Mouse (Mus musculus): ENCODE results near the gene Vcl.

Gene Vcl

GRCm38 (mm10) chr14:21065490-21066162, 136.4 kb downstream of the Vcl start:
- DNase-seq (ENCODE audit: low spot score): no peak

DNA sequence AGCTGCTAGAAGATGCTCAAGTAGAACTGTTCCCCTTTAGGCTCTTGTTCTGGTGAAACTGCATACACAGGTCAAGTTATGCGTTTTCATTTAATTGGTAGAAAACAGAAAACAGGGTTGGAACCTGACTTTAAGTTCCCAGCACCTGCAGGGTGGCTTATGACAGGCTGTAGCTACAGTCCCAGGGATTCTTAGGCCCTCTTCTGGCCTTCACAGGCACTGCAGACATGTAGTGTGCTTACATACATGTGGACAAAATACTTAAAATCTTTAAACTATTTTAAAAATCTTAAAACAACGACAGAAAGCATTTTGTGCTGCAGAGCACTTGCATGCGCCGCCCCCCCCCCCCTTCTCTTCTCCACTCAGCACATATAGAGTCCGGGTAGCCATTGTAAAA, 140.4 kb downstream of the Vcl start:
- no peak for DNase-seq (ENCODE audit: low spot score)

DNA sequence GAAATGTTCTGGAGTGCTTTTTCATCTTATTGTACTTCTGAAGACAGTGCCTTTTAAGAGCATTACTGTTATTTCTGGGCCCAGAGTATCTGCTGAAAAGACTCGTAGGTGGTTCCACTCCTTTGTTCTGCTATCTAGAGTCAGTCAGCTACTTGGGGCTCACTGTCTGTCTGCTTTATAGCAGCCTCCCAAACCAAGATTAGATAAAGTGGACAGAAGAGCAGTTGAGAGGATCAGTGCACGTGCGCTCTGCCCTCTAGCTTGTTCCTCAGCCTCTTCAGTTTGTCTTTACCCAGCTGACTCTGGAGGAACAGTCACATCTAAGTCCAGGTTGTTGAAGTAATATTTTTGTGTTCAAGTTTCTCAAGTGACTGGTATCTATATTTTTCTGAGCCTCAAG, 144.8 kb downstream of the Vcl start:
- DNase-seq (ENCODE audit: low spot score): peak; percentile 26

- DNase-seq (ENCODE audit: low spot score): no peak
Observed at GRCm38 (mm10) chr14:21074398-21075320, 145.5 kb downstream of the Vcl start.

GRCm38 (mm10) chr14:21075751-21076500, 146.7 kb downstream of the Vcl start:
- DNase-seq (ENCODE audit: low spot score): peak; percentile 89

DNA sequence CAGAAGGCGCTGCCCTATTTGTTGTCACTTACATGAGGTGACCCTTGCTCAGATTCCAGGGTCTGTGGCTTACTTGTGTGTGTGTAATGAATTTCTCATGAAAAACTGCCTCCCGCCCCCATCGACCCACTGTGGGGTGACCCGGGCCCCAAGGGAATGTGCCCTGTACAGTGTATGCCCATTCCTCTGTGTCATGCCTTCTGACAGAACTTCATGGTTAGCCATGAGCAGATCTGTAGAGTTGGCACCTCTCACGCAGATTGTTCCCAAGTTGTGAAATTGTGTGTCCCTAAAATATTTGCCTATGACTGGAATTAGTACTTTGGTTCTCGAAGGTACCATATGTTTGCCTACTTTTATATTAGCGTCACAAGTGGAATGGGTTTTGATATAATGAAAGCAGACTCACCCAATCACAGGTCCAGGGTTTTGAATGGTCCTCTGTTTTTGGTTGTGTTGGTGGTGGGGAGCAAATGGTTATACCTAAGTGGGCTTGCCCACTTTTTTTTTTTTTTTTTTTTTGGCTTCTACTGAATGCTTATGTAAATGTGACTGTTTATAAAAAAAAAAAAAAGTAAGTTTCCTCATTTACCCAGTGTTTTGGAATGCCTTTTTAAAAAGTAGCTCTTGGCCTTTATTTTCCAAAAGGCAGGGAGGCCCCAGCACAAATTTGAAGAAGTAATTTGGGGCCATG, 147.4 kb downstream of the Vcl start:
- DNase-seq (ENCODE audit: low spot score): no peak

GRCm38 (mm10) chr14:21077939-21078338, 148.7 kb downstream of the Vcl start:
- DNase-seq (ENCODE audit: low spot score): no peak

DNA sequence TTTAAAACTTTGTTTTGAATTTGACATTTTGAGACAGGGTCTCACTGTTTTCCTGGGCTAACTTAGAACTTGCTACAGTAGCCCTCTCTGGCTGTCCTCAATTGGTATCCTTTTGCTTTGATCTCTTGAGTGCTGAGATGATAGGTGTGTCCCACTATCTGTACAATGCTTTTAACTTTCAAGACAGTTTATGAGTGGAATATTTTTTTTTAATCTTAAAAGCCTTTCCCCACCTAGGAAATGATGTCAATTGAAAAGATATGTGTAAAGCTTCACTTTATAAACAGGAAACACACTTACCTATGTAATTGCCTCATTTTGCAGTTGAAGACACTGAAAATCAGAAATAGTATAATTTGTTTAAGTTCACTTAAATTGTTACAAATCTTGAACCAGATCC, 149.3 kb downstream of the Vcl start:
- no peak for DNase-seq (ENCODE audit: low spot score)

DNA sequence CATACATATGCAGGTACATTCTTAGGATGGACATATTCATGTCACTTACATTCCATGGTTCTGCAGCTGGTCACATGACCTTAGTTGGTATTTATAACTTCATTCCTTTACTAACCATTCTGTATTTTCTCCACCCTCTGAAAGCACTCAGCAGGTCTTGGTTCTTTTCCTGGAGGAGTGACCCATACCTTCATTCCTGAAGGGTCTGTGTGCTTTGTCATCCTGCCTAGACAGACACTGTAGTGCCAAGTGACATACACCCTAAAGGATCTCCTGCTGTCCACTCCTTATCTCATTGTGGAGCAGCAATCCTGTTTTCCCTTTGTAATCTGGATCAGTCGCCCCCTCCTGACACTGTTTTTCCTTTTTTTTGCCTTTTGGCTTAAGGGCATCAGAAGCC, 153.6 kb downstream of the Vcl start:
- no peak for DNase-seq (ENCODE audit: low spot score)

All from embryo, embryonic 10 days (tissue).